Mouse (Mus musculus) layer of hippocampus, adult 9-11 months (tissue): ENCODE measurements around the gene Rybp.

Experiments
- DNase-seq: peaks from one replicate; pipeline ENCODE4 v3.0.0; 2022

Gene Rybp

DNA sequence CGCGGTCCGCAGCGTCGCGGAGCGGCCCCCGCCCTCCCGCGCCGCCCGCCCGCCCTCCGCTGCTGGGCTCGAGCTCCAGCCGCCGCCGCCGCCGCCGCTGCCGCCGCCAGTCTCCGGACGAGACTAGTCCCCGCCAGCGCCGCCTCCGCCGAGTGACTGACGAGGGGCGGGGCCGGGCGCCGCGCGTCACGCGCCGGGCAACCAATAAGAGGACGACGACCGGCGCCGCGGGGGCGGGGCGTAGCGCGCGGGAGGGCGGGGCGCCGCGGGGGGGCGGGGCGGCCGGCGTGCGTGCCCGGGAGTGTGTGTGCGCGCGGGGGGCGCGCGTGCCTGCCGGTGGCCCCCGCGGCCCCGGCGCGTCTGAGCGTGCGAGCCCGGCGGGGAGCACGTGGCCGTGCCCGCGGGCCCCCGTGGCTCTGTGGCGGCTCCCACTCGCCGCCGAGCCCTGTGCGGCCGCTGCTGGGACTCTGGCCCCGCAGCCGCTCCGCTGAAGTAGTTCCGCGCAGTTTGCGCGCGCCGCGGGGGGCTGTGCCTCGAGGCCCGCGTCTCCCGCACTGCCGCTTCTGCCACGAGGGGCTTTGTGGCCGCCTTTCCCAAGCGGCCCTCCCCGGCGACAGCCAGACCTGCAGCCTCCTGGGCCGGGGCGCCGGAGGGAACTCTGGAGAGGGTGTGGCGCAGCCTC lies at the start of gene Rybp:
Gene Rybp (minus strand): TSS at position 152 of the 682 bp plus-strand sequence.
- peak; percentile 96 for DNase-seq

DNA sequence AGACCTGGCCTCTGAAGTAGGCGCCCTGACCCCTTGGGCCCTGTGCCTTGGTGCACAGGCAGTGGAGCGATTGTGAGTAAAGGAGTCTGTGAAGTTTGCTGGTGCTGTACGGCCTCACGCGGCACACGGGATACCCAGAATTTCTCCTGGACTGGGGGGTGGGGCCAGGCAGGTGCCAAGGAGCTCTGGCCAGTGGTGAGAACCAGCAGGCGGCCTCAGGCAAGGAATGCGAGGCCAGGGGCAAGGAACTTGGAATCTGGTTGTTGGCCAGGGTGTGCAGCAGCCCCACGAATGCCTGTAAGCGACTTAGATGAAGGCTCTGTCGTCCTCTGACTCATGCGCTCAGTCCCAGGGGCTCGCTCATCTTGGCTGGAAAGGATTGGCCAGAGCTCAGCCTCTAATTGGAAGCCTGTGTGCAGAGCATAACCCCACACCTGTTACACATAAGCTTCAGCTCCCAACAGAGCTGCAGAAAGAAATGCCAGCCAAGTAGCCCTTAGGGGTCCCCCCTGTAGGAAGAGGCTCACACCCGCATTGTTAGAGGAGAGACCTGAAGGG lies 49.4 kb upstream of the Rybp start:
- DNase-seq, result no peak

DNA sequence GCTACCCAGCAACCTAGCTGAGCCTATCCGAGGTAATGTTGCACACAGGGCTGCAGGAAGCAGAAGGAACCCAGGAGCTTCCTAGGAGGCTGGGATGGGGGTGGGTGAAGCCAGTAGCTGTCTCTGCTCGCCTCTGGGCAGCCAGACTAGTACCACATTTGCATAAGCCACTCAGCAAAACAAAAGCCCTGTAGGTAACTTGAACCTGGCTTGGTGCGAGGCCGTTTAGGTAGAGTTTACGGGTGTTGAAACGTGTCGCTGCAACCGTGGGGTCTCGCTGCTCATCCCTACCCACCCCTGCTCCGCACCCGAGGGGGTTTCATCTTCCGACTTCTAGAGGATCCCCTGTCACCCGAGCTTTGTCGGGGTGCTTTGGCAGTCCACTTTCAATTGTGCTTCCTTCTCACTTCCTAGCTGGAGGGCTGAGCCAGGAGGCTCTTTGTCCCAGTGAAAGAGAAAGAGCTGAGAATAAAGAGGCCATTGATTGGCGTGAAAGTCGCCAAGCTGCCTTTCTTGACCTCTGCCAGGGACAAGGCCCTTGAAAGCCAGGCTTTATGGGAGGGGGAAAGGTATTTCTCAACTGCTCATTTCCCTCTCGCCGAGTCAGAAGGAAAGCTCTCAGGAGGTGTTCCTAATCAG lies 48.3 kb upstream of the Rybp start:
- DNase-seq, result no peak

DNA sequence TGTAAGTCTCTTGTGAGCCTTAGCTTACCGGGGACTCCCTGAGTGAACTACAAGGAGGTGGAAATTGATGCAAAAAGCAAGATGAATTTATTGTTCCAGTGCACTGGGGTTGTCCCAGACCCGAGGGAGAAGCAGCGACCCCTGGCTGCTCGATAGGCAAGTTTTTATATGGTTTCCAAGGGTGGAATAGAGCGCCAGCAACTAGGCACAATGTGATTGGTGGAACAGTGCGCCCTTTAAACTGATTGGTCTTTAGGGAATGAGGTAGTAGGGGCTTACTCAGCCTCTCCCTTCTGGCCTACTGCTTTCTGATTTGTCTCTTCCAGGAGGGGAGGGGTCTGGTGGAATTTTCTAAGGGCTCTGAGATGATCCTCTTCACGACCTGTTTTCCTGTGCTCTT lies 46.5 kb upstream of the Rybp start:
- DNase-seq, result no peak

DNA sequence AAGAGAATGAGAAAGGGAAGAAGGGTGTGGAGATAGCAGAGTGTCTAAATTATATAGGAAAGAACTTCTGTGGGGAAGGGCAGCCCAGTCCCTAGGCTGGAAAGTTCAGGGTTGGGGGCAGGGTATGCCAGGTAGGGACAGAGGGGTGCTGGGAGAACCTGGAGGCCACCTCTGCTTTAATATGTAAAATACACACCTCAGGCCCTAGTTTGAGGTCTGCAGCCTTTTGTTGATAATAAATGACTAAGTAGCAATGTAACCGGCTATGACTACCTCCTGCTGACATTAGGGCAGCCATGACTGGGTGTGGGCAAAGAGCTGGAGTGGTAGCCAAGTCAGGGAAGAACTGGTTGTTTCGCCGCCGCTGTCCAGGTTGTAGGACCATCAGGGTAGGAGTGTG lies 45.2 kb upstream of the Rybp start:
- DNase-seq, result no peak

DNA sequence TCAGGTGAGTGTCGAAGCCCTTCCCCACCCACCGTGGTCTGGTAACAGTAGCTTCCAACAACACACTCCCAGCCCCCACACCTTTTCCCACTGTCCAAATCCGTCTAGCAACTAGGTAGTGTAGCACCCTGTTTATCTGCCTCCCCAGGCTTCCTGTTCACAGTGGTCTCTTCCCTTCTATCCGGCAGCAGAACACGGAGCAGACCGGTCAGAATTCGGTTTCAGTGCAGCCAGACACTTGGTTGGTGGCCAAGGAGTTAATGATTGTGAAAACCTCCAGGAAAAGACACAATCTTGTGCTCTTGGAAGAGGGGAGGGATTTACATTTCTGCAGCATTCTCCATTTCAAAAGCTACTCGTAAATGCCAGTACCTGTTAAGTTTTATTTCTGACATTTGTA lies 44.3 kb upstream of the Rybp start:
- no peak for DNase-seq

DNA sequence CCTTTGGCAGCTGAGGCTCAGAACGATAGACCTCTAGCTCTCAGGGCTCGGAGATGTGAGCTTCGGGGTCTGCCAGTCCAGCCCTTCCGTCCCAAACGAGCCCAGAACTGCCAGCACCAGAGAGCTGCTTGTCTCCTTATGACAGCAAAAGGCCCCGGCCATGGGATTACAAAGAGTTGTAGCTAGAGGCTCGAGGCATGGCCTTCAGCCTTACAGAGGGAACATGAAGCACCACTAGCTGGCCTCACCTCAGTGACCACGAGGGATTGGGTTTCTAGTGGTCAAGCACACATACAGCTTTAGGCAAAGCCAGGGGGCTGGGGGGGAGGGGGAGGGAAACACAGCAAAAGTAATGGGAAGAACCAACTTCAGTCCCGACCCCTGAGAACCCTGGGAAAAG lies 43.8 kb upstream of the Rybp start:
- DNase-seq, result no peak

DNA sequence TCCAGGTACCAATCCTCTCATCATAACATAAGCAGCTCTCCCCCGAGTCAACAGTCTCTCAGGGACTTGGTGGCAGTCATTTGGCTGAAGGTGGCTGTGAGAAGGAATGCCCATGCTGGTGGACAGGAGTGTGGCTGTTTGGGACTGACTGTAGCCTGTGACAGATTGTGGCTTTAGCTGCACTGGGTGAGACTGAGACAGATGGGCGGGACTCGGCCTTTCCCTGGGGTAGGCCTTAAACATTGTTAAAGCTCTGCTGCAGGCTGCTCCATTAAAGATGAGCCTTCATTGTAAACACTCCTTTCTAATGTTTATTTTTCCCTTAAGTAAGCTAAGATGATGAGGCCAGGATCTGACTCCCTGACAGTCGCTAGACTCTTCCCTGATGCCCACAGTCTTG lies 42.3 kb upstream of the Rybp start:
- DNase-seq, result no peak

DNA sequence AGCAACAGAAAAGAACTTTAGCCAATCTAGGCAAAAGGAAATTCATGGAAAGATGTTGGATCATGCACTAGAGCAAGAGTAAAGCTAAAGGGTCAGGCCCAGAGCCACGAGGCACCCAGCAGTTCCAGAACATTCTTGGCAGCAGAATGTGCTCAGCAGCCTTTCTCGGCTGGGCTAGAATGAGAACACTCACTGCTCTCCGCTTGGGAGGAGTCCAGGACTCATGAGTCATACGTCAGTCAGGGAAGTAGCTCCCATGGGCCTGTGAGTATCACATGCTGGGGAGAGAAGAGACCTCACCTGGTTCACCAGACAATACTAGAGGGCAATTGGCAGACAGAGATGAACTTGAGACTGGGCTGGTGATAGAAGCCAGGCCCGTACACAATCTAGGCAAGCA lies 39.8 kb upstream of the Rybp start:
- peak; percentile 80 for DNase-seq

DNA sequence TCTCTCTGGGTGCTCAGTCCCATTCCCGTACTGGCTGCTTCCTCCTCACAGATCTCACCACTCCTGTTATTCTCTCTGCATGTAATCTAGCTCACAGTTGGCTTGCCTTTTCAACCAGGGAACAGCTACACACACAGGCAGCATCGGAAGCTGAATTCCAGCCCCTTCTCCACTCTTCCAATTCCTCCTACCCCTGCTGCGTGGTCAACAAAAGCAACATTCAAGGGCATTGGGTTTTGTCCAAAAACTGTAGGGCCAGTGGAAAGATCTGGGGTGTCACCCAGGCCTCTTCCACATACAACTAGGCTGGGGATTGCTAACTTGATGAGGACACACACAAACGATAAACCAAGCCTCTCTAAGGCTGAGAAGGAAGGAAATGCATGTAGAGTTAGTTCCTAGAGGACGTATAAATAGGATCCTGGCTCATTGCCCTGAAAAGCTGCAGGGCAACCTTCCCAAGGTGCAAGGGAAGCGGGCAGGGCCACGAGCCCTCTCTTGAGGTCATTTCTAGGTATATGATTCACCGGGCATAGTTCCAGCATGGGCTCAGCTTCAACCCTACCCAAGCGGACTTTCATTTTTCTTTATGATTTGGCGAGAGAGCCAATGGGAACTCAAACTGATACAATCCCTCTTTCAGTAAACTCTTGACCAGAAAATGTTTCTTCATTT lies 36.6 kb upstream of the Rybp start:
- DNase-seq, result no peak

DNA sequence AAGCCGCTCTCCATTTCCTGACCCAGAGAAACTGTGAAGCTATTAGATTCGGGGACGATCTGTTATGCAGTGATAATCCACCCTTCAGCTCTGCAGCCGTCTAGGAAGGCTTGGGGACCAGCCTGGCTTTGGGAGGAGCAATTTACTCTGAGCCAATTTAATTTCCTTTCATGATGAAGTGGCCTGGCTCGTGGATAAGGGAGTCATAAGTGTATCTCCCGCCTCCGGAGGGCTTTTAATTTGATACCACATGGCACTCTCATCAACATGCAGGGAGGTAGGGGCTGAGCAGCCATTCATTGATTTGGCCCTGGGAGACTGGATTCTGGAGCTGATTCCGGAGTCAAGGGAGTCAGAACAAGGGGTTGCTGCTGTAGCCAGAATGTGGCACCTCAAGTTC lies 35.3 kb upstream of the Rybp start:
- no peak for DNase-seq

DNA sequence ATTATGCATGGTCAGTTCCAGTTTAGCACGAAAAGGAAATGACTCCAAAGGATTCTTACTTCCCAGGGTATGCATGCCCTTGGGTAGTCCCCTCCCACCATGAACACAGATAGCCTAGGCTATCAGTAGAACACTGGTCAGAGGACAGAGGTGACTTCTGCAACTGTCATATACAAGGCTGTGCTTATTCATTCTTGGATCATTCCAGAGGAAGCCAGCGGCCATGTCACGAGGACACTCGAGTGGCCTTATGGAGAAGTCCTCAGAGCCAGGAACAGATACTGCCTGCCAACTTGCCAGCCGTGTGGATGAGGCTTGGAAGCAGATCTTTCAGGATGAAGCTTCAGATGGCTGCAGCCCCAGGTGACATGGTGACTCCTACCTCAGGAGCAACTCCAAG lies 34.9 kb upstream of the Rybp start:
- no peak for DNase-seq

DNA sequence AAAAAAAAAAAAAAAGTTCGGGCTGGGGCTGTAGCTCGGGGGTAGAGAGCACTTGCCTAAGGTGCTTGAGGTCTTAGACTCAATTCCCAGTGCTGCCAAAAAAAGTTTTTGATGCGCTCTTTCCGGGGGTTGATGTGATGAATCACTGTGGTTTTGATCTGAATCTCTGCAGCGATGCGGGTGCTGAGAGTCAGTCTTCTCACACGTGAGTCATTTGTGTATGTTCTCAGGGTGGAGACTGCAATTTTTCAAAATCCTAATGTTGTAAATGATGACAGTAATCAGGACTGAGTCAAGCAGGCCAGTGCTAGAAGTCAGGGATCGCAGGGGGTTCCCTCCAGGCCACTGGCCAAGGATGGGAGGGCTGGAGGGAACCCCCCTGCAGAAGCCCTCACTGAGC lies 26.9 kb upstream of the Rybp start:
- no peak for DNase-seq

DNA sequence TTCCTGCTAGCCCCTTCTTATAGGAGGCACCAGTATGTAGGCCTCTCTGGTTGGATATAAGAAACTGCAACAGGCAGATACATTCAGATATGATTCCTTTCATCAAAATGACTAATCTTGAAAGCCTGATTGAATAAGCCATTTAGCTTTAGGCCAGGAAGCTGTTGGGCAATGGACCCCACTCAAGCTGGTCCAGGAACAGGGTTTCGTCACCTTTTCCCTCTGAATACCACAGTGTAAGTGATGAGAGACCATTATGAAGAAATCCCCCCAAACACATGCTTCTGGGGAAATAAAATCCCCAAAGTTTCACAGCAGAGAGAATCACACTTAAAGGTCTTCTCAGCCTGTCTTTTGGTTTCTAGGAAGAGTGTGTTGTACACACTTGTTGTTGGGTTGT lies 23.9 kb upstream of the Rybp start:
- no peak for DNase-seq

DNA sequence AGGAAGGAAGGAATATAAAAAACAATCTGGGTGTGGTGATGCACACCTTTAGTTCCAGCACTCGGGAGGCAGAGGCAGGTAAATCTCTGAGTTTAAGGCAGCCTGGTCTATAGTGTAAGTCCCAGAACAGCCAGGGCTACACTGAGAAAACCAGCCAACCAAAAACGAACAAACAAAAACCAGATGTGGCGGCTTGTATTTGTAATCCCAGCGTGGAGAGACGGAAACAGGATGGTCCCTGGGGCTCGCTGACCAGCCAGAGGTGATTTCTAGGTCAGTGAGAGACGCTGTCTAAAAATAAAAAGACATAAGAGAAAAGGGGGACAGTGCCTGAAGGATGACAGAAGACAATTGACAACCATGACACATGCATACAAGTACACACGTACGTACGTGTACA lies 17.5 kb upstream of the Rybp start:
- no peak for DNase-seq

DNA sequence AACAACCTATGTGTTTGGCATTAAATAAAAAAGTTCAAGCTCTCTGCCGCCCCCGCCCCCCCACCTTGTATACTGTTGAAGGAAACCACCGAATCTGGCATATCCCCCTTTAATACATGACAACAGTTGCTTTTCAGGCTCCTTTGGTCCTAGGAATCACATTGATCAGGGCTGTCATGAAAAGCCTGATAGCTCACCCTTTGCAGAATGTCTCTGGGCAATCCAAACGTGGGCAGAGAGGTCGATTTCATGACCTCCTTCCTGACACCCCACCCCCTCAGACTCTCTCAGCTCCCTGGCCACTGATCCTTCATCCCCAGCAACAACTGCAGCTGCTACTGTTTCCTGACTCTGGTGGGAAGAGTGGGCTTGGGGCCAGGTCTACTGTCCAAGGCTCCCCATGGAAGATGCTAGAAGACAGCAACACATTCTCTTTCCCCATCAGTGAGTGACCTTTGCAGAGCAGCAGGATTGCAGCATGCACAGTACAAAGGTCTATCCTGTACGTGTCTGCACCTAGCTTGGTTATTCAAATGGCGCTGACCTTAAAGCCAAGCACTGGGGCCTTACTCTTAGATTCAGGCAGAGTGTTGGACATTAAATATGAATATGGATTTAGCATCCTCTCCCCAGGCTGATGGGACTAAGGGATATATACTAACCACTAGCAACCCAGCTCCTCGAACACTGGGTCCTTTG lies 14.3 kb upstream of the Rybp start:
- DNase-seq, result no peak

DNA sequence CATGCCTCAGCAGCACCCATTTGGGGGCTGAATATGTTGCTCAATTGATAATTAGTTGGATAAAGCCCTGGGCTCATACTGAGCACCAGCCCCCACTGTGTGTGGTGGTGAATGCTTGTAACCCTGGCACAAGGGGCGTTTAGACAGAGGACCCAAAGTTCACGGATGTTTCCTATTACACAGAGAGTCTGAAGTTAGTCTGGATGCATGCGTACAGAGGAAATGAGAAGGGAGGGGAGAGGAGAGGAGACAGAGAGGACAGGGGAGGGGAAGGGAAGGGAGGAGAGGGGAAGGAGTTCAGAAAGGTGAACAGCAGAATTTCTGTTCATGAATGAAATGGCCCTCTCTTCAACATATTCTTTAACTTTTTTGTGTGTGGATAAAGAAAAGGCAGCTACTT lies 13.5 kb upstream of the Rybp start:
- DNase-seq, result no peak

DNA sequence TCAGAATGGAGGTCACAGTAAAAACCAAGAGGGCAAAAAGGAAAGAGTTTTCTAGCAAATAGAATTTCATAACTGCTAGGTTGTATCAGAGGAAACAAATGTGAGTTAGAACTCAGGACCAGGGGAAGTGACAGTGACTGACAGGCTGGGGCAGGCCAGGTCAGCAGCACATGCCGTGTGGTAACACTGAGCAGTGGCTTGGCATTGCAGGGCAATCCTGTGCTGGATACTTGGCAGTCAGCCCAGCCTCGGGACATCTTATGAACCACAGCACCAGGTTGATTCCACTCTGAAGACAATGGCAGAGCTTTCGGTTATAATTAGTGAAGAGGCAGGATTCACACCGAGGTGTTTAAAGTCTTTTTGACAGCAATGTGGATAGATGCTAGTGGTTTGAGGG lies 11.7 kb upstream of the Rybp start:
- no peak for DNase-seq

DNA sequence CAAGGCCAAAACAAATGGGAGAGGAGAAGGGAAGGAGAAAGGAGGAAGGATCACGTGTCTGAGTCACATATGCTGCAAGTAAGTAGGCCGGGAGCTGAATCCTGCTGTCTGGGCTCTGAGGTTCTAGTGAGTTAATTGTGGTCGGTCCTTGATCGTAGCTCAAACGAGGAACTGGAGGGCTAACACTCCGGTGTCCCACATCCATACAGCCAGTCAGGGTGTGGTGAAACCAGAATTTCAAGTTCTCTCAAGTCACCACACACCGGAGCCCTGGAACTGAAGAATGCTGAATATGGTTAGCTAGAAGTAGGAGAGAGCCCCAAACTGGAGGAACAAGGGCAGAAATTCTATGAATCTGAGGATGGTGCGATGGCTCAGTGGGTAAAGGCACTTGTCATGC lies 10.3 kb upstream of the Rybp start:
- DNase-seq, result no peak

DNA sequence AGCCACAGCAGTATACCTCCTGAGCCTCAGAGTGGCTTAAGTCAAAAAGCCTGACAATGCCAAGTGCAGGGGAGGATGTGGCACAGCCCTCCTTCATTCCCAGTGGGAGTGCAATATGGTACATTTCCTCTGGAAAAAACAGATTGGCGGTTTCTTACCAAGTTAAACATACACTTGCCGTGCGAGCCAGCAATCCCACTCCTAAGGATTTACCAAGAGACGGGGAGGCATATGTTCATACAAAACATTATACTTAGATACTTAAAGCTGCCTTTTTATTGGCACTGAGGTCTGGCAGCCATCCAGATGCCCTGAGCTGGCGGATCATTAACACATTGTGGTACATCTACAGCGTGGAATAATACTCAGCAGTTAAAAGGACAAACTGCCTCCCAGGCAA lies 5.1 kb upstream of the Rybp start:
- peak; percentile 60 for DNase-seq

DNA sequence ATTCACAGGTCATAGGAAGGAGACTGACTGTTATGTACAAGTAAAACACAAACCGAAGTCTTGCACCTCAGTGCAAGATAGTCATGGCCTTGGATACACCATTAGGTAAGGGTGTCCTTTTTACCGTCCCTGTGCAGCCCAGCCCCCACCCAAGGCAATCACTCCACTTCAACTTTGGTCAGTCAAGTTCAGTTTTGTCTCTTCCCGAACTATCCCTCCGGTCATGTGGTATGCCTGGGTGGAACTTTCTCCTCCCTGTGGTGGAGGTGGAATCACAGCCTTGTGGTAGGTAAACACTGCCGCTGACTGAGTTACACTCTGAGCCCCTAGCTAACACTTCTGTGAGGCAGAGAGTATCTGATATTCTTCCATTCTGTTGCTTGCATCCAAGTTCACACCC lies 1.8 kb upstream of the Rybp start:
- DNase-seq, result no peak

DNA sequence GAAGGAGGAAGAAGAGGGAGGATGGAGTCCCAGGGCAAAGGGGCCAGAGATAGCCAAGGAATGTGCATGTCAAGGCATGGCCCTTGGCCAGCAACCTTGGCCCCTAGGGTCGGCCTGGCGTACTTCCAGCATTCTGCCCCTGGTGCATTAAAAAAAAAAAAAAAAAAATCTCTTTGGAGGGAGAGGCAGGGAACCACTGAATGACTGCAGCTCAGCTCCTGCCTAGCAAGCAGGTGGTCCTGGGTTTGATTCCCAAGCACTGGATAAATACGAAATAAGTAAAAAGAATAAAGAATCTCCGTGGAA lies 1.4 kb upstream of the Rybp start:
- no peak for DNase-seq

DNA sequence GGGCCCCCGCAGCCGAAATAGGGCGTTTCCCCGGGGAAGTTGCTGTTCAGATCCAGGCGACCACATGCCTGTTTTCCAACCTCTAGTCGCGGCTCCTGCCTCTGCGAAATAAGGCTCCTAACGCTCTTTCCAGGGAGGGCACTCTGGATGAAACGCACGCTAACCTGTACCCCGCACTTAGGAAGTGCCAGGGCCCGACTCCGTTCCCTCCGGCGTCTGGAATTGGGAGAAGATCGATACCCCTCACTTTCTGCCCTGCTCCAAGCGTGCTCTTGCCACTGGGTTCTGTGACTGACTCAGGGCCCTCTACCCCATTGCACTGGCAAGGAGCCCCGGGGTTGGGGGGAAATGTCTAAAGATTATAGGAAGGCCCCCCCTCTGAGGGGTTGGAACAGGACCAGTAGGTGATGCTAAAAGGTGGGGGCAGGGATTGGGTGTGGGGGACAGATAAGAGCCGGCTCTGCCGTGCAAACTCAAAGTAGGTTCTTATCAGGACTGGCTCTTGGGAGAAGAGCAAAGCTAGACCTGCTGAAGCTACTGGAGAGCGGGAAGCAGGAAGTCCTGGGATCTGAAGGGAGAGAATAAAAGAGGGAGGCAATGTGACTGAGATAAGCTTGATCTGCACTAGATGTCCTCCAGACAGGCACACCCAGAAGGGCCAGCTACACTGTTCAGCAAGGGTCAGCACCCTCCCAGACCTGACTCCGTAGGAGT lies 888 bp upstream of the Rybp start:
- peak; percentile 16 for DNase-seq
